Mouse (Mus musculus) liver, adult 2 months (tissue): Measurements from ENCODE around the gene Ptk7.

Experiments
- CTCF ChIP-seq: fragments of 200-500 bp; IDR thresholded peaks from 2 replicates; pipeline ENCODE4 v1.5.1; 2011; ENCODE audit warnings: low read depth, low read length, control low read depth
- POLR2A ChIP-seq: fragments of 200-500 bp; IDR thresholded peaks from 2 replicates; pipeline ENCODE4 v1.6.1; 2011; ENCODE audit warnings: low read length, control low read depth; ENCODE audit not compliant: insufficient read depth; ENCODE audit errors: extremely low read depth

DNA sequence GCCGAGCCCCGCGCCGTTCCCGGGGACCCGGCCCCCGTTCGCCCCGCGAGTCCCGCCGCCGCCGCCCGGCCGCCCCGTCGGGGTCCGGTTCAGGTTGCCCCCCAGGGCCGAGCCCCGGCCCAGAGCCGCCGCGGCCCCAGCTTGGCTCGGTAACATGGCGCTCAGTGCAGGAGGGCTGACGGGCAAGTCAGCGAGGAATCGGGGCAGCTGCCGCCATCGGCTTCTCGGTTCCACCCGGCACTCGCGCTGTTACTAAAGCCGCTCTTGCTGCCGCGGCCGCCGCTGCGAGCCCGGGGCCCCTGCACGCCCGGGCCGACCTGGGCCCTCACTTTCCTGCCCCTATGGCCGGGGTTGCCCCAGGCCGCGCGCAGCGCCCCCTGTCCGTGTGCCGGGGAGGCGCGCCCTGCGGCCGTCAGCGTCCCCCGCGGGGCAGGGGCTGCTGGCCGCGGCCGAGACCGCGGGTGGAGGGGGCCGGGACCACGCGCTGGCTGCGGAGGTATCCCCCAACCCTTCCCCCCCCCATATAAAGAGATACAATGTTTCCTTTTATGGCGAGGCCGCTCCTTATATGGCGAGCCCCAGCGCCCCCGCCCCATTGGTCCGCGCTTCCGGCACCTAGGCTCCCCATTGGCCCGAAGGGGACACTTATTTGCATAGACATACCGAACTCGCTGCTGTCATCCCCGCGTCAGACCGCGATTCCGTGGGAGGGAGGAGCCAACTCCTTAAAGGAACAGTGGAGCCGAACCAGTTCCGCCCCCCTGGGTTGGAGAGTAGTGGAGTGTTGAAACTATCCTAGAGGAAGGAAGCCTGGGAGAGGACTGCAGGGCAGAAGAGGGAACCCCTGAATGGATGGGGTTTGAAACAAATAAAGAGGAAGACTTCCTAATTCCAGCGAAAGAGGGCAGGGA, 73.4 kb downstream of the Ptk7 start, which contains the start of gene Srf:
- peak; percentile 46 for TF ChIP-seq CTCF
- peak; percentile 50; the same call in 1 of the 2 replicates for TF ChIP-seq POLR2A
